Mouse (Mus musculus) ovary, postnatal 36 days (tissue): ENCODE data around the gene Tubb5.
"Not testable (repeated sequence)": the region's sequence is repeated elsewhere in the genome, so short reads cannot be mapped to it uniquely, and the experiment has no call there.

ENCODE experiments used
- DNase-seq: peaks from one replicate; pipeline ENCODE4 v3.0.0; 2022; ENCODE audit warnings: low spot score, mixed read lengths

Tubb5 gene

DNA sequence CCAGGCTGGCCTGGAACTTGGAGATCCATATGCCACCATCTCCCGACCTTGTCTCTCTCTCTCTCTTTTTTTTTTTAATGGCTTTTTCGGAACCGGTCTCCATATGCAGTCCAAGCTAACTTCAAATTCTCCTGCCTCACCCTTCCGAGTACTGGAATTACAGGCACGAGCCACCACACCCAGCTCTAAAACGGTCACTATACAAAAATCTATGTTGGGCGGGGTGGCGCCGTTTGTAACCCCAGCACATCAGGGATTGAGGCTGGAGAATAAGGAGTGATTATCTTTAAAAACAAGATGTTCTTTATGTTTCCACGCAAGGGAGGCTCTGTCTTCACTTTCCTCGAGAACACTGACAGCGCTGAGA, 22.7 kb upstream of the Tubb5 start:
- DNase-seq, result no peak

DNA sequence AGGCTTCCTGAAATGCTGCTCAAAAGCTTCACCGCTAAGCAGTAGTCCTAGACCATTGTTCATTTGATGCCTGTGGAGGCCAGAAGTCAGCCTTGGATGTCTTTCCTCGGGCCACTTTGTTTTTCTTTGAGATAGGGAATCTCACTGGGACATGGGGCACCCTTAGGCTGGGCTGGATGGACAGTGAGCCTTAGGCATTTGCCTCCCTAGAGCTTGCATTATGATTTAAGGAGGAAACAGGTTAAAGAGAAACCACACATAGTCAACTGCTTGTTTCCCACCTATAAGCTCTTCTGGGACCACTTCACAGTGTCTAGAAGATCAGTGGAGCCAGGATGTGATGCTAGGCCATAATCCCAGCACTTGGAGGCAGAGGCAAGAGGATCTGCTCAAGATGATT, 21.7 kb upstream of the Tubb5 start:
- no peak for DNase-seq

DNA sequence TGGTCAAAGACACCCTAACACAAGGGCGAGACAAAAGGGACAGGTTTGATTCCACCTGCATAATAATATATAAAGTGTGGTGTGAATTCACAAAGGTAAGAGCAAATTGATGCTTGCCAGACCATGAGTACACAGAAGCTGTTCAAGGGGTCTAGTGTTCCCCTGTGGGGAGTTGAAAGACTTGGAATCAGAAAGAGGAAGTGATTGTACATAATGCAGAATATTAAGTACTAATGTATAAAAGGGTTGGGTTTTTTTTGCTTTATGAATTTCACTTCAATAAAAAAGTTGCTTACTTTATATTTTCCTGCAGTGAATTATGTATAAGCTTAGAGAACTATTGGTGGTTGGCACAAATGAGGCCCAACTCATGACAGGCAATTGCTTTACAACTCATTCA, 21.3 kb upstream of the Tubb5 start:
- DNase-seq, result no peak

DNA sequence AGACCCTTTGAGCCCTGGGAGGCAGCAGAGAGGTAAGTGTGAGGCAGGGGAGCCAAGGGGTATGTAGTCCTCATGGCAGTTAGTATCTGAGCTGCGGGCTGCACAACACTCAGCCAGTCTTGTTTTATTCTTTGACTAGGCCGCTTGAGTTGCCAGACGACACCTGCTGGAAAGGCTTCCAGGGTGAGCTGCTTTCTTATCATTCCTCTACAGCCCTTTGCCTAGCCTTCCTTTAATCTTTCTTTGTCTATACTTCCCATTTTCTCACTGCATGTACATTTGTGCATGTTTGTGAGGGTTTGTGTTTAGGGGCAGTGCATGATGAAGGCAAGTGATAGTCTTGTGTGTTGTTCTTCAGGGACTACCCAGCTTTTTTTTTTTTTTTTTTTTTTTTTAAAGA, 12.9 kb upstream of the Tubb5 start:
- DNase-seq, result no peak

DNA sequence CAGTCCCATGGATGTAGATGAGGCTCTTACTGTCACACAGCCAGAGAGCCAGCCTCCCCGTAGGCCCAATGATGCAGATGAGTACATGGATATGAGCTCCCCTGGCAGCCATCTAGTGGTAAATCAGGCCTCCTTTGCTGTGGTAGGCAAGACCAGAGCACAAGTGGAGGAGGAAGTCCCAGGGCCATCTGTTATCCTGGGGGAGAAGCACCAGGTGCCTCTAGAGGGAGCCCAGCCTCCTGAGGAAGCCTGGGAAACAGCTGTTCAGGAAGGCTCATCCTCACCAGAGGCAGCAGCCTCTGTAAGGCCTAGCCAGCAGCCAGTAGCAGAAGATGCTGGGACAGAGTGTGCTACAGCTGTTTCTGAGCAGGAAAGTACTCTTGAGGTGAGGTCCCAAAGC, 10.0 kb upstream of the Tubb5 start:
- no peak for DNase-seq

DNA sequence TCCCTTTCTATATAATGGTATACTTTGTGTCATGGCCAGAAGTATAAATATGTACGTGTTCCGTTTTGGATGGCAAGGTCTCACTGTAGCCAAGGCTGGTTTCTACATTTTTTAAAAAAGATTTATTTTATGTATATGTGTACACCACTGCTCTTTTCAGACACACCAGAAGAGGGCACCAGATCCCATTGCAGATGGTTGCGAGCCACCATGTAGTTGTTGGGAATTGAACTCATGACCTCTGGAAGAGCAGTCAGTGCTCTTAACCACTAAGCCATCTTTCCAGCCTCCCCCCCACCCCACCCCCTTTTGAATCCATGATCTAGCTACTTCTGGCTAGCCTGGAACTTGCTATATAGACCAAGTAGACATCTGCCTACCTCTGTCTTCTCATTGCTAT, 5.4 kb upstream of the Tubb5 start:
- no peak for DNase-seq

DNA sequence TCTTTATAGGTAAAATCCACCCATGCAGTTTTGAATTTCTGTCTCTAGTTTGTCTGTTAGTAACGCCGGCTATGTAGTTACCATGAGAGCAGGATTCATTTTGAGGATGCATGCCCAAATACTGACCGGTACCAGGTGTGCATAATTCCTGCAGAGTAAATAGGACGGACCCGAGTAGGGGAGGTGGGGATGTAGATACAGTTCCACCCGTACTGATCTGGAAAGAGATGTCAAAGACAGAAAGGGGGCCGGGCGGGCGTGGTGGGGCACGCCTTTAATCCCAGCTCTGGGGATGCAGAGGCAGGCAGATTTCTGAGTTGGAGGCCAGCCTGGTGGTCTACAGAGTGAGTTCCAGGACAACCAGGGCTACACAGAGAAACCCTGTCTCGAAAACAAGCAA, 3.9 kb upstream of the Tubb5 start:
- no peak for DNase-seq

DNA sequence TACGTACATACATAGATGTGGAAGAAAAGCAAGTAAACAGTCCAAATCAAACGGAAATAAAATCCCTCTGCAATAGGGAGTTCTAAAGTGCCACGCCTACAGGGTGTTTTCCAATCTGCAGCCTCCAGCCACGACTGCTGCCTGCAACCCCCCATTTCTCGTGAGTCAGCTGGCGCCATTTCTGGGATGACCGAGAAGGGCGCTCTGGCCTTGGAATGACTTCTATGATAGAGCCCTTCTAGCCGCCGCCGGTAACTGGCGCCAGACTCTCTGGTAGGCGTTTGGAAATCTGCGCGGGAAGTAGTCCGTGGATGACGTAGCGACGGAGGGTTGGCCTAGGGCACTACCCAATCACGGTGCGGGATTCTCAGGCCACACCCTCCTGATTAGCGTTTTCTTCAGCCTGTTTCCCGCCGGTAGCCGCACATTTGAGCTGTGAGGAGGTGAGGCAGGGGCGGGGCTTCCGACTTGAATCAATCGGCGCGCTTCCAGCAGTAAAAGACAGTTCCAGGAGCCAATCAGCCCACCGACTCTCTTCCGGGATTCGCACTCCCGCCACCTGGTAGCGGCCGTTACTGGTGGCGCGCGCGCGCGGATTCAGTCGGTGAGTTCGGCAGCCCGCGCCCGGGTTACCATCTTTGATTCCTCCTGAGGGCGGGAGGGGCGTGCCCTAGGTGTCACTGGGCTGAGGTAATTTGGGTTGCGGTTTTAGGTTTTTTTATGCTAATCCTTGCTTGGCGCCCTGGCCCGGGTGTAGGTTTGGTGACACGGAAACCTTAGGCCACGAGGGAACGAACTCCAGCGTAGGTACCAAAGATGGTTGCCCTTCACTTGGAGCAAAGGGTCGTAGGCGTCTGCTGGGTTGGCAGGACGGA, 3.2 kb upstream of the Tubb5 start, which contains the start of gene Mdc1:
Mdc1 (plus strand) TSS at position 440 of the 875 bp plus-strand sequence.
- peak; percentile 98 for DNase-seq

DNA sequence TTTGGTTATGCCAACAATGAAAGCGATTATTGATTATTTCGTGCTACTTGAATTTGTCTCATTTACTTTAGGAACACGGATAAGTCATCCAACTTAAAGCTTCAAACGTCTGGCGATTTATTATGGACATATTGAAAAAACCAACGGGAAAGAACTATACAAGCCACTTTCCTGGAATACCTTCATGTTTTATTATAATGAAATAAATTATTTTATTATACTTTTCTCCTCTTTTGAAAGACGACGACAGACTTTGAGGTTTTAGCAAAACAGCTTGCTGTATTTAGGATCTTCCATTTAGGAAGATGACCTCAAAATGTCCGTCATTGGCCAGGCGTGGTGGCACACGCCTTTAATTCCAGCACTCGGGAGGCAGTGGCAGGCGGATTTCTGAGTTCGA, 2.5 kb upstream of the Tubb5 start:
- DNase-seq, result no peak

DNA sequence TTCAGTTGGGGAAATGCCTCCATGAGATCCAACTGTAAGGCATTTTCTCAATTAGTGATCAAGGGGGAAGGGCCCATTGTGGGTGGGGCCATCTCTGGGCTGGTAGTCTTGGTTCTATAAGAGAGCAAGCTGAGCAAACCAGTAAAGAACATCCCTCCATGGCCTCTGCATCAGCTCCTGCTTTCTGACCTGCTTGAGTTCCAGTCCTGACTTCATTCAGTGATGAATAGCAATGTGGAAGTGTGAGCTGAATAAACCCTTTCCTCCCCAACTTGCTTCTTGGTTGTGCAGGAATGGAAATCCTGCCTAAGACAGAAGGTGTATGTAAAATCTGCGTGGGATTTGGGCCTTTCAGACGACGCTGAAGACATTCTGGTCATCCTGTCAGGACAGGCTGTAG, 896 bp upstream of the Tubb5 start:
- not testable (repeated sequence) for DNase-seq

DNA sequence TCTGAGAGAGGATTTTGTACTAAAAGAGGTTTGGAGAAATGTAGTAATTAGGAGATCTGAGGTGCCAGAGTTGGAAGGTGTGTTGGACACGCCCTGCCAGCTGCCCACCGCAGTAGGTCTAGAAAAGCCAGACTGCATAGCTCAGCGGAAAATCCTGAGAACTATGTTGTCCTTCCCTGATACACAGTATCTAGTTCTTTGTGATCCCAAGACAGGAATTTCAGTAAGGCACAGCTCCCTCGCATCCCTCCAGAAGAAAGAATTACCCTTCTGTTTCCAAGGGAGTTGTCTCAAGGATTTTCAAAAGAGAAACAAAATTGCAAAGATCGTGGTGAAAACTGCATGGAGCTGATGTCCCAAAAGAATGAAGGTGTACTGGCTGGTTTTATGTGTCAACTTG, 464 bp upstream of the Tubb5 start:
- no peak for DNase-seq

DNA sequence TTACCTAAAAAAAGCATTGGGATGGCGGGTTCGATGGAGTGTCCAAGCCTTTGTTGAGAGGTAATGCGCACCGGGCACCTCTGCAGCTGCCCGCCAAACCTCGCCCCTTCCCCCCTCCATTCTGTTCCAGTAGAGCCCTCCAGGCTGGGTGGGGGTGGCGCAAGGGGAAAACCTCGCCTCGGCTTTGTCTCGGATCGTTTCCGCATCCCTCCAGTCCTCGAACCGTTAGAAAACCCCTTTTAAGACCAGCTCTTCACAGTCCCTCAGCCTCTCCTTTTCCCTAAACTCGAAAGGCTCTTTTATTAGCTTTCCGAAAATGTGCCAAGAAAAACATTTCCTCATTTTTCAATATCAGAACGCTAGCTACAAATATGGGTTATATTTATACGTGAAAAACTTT, 619 bp downstream of the Tubb5 start:
- peak; percentile 53 for DNase-seq

DNA sequence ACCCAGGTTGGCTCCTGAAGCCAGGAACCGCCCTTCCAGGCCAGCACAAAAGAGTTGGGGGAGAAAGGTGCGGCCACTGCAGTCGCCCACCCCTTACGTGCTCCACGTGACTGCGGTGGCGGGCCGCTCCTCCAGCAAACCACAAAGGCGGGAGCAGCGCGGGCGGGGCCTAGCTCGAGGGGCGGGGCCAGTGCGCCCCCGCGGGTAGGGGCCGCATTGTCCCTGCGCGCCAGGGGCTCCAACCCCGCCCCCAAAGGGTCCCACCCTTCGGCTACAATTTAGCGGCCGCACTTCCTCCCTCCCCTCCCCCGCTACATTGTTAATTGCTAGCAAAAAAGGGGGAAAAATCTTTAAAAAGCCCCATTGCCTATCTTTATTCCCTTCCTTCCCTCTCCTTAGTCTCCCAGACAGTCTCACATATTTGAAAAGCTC, 1.1 kb downstream of the Tubb5 start:
- peak; percentile 91 for DNase-seq

DNA sequence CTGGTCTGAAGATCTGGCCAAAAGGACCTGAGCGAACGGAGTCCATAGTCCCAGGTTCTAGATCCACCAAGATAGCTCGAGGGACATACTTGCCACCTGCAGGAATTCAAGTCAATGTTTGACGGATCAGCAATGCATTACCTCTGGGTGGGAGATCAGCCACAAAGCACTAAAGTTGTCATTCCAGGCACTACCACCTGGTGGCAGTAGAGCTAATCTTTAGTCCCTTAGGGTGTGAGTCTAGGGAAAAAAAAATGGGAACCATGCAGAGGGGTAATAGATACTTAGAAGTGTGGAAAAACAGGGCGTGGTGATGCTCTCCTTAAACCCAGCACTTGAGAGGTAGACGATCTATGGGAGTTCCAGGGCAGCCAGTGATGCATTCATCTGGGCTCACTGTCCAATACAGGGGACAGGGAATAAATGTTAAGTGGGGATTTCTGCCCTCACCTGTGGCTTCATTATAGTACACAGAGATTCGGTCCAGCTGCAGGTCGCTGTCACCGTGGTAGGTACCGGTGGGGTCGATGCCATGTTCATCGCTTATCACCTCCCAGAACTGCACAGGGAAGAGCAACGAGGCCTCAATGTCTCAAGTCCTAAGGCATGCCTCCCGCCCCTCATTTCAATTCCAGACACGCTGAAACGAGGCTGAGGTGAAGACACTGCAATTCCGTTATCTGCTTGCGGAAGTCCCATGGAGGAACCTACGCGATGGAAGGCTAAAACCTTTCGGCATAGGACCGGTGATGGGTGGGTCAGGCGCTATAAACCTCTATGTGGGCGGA, 1.7 kb downstream of the Tubb5 start:
- peak; percentile 65 for DNase-seq

DNA sequence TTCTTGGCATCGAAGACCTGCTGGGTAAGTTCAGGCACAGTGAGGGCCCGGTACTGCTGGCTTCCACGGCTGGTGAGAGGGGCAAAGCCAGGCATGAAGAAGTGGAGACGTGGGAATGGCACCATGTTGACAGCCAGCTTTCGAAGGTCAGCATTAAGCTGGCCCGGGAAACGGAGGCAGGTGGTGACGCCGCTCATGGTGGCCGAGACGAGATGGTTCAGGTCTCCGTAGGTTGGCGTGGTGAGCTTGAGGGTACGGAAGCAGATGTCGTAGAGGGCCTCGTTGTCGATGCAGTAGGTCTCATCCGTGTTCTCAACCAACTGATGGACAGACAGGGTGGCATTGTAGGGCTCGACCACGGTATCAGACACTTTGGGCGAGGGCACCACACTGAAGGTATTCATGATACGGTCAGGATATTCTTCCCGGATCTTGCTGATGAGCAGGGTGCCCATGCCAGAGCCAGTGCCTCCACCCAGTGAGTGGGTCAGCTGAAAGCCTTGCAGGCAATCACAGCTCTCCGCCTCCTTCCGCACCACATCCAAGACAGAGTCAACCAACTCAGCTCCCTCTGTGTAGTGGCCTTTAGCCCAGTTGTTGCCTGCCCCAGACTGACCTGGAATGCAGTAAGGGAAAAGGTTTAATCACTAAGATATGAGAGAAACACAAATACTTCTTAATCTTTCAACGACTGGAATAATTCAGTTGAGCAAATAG, 2.5 kb downstream of the Tubb5 start:
- DNase-seq, result no peak

DNA sequence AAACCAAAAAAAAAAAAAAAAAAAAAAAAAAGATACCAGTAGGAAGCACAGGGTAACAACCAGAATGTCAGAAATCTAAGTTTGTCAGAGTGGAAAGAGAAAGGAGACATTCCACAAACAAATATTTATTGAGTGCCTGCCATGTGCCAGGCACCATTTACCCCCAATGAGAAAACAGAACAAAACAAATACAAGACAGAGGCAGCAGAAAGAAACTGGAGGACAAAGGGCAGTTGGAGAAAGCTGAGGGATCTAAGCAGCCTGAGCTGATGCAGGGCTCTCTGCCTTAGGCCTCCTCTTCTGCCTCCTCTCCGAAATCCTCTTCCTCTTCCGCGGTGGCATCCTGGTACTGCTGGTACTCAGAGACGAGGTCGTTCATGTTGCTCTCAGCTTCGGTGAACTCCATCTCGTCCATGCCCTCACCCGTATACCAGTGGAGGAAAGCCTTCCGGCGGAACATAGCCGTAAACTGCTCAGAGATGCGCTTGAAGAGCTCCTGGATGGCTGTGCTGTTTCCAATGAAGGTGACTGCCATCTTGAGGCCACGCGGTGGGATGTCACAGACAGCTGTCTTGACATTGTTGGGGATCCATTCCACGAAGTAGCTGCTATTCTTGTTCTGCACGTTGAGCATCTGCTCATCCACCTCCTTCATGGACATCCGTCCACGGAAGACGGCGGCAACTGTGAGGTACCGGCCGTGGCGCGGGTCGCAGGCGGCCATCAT, 3.2 kb downstream of the Tubb5 start:
- DNase-seq, result no peak

DNA sequence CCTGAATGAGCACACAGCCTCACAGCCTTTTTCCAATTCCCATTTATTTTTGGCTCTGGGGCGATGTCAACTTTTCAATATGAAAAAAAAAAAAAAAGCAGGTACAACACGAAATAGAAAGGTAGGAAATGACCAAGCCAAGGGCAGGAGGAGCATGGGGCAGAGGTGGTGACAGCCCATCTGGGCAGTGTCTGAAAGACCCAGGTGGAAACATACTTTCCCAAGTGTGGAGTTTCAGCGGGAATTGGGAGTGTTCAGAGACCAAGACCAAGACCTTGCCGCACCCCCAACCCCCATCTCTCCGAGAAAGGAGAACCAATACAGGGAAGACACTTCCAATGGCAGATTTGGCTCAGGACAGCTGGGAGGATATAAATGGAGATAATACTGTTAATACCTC, 4.2 kb downstream of the Tubb5 start:
- DNase-seq, result no peak

DNA sequence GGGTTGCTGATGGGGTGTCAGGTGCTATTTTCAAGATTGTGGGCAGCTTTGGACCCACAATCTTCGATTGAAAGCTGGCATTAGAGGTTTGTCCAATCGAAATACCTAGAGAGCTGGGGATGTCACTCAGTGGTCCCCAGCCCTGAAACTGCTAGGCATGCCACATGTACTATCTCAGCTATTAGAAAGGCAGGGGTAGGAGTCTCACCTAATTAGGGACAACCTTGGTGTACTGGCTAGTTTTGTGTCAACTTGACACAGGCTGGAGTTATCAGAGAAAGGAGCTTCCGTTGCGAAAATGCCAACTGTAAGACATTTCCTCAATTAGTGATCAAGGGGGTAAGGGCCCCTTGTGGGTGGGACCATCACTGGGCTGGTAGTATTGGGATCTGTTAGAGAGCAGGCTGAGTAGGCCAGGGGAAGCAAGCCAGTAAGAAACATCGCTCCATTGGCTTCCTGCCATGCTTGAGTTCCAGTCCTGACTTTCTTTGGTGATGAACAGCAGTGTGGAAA, 4.8 kb downstream of the Tubb5 start:
- DNase-seq, result no peak

DNA sequence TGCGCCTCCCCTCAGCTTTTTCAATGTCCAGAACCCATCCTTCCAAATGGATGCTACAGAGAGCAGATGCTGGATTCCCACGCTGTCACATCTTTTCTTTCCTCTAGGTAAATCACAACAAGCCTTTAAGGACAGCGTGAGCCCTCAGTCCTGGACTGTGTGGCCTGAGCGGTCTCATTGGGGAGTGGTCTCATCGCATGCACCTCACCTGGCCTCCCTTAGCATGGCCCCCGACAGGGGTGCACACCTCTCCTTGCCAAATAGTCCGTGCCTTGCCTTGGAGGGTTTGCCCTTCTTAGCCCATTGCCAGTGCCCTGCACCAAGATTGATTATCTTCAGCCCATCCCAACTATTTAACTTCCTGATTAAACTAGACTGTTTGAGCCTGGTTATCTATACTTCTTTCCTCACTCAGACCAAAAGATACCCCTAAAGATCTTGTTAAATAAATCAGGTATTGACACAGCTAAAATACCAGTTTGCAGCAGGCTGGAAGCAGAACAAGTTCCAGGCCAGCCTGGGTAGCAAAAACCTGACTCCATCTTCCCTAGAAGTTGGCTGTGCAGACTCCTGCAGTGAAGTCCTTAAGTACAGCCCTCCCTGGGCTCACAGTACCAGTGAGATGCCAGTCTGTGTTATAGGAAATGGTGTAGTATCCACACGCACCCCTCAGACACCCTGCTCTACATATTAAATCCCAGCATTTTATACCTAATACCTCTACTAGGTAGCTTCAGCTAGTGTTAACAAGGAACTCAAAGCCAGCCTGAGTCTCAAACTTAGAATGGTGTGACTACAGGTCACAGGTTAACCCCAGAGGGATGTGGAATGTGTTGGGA, 5.5 kb downstream of the Tubb5 start:
- no peak for DNase-seq

DNA sequence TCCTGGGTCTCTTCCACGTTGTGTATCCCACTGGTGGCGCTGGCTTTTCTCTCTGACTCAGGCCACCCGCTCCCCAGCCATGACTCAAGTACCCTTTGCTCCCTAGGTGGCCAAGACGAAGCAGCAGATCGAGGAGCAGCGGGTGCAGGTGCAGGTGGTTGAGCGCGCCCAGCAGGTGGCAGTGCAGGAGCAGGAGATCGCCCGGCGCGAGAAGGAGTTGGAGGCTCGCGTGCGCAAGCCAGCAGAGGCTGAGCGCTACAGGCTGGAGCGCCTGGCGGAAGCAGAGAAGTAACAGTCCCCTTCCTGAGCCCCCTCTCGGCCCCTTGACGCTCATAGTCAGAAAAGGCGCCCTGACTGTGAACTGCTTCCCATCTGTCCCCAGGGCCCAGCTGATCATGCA, 8.4 kb downstream of the Tubb5 start:
- peak; percentile 84 for DNase-seq
